ENCODE assay signal across 30 mouse cellular contexts in the genomic region with DNA sequence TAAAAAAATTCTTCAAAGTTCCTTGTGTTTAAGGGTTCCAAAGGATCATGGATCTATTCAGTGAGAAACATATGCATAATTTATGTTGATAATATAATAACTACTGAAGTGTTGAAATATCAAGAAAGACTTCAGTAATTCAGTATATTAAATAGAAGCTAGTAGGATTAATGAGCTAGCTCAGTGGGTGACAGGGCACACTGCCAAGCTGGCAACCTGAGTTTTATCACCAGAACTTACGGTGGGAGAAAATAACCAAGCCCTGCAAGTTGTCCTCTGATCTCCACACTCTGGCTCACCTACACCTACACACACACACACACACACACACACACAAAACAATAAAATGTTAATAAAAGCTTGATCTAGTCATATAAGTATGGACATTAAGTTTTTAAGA. TPM values are rescaled to one million over a fixed set of nuclear protein-coding genes. Genes with fewer than 3 reads are reported as not detected.
"Had no signal": no experiment of that assay in that cellular context is flagged by ENCODE, and none has a peak within 500 bp of the region (broad histone marks: within the 10 kb centered on the region; RNA-seq: fewer than 3 reads in every experiment).

No protein-coding gene starts in this region.

- H3K27me3 ChIP-seq: limb, embryonic 12.5 days; limb, embryonic 15.5 days; midbrain, embryonic 12.5 days; midbrain, embryonic 15.5 days; neural tube, embryonic 12.5 days; neural tube, embryonic 15.5 days had no signal

- H3K27ac ChIP-seq: kidney, postnatal 0 days; layer of hippocampus, adult 2 months; left cerebral cortex, adult 2 months; limb, embryonic 12.5 days; limb, embryonic 15.5 days; liver, embryonic 14.5 days; macrophage; midbrain, embryonic 12.5 days; midbrain, embryonic 15.5 days; neural tube, embryonic 12.5 days; neural tube, embryonic 15.5 days; stomach, postnatal 0 days had no signal

- H3K4me3 ChIP-seq: layer of hippocampus, adult 2 months; left cerebral cortex, adult 2 months; limb, embryonic 12.5 days; limb, embryonic 15.5 days; midbrain, embryonic 12.5 days; midbrain, embryonic 15.5 days; neural tube, embryonic 12.5 days; neural tube, embryonic 15.5 days had no signal

- H3K4me1 ChIP-seq: limb, embryonic 12.5 days had no signal

- DNase-seq: kidney, postnatal 25 days; layer of hippocampus, adult 9-11 months; liver, postnatal 0 days; lung, embryonic 14.5 days; right cerebral cortex, adult 18-20 months; right cerebral cortex, postnatal 14 days; right cerebral cortex, postnatal 4 days; thymus, adult 2 months; thymus, postnatal 14 days; thymus, postnatal 4 days had no signal

RNA-seq across cellular contexts. Expression of gene Rprml, which starts 43.9 kb away (rescaled TPM):
- total RNA-seq: megakaryocyte, adult 5-6 weeks had no signal
- polyA plus RNA-seq: limb, embryonic 12.5 days; liver, embryonic 11.5 days; liver, embryonic 14.5 days; liver, postnatal 0 days; lung, embryonic 14.5 days; macrophage; midbrain, embryonic 12.5 days; neural tube, embryonic 12.5 days; stomach, embryonic 14.5 days had no signal

RNA-seq across cellular contexts. Expression of gene Lyzl6, which starts 54.6 kb away (rescaled TPM):
- total RNA-seq: layer of hippocampus, adult 2 months; layer of hippocampus, postnatal 25 days; left cerebral cortex, adult 2 months; left cerebral cortex, postnatal 10 days; left cerebral cortex, postnatal 36 days; megakaryocyte, adult 5-6 weeks had no signal
- polyA plus RNA-seq: kidney, postnatal 0 days; large intestine, adult 2 months; limb, embryonic 12.5 days; limb, embryonic 15.5 days; liver, embryonic 11.5 days; liver, embryonic 14.5 days; liver, postnatal 0 days; lung, embryonic 14.5 days; lung, postnatal 0 days; macrophage; midbrain, embryonic 12.5 days; midbrain, embryonic 15.5 days; neural tube, embryonic 12.5 days; neural tube, embryonic 15.5 days; stomach, embryonic 14.5 days; stomach, postnatal 0 days; thymus, adult 2 months had no signal

RNA-seq across cellular contexts. Expression of gene Wnt9b, which starts 56.4 kb away (rescaled TPM):
- total RNA-seq: megakaryocyte, adult 5-6 weeks had no signal
- polyA plus RNA-seq: lung, embryonic 14.5 days; macrophage; stomach, postnatal 0 days had no signal
